19 mouse cellular contexts compared by ENCODE assay signal in genomic region chr4:114519966-114520365, GRCm38 (mm10).
DNase-seq lines count a peak whose midpoint lies in the region.
"Had no signal": no experiment of that assay in that cellular context is flagged by ENCODE, and none has a peak within 500 bp of the region (broad histone marks: within the 10 kb centered on the region; RNA-seq: fewer than 3 reads in every experiment).

No protein-coding gene starts in this region.

- H3K27ac ChIP-seq in heart, embryonic 10.5 days, result no peak overlapping the region

- peaks cover 66% of the 10 kb centered on the region for H3K27me3 ChIP-seq in heart, embryonic 10.5 days (ENCODE audit: insufficient read depth, poor library complexity, severe bottlenecking)
- H3K27me3 ChIP-seq: Patski had no signal

- DNase-seq in adrenal gland, adult 2 months, result peak; percentile 16
- no peak for DNase-seq in adrenal gland, postnatal 4 days (ENCODE audit: low spot score in 2 of 2)
- peak; percentile 62 for DNase-seq in heart, adult 11 months
- DNase-seq in heart, postnatal 36 days, result no peak
- DNase-seq in heart, embryonic 10.5 days (ENCODE audit: low spot score), result peak; percentile 68
- DNase-seq in heart, adult 8-10 months (ENCODE audit: low spot score), result no peak
- DNase-seq: adrenal gland, adult 8-10 months; adrenal gland, postnatal 10 days; adrenal gland, postnatal 14 days; adrenal gland, postnatal 25 days; adrenal gland, postnatal 36 days; B cell, adult 2 months; cerebellum, adult 11 months; cerebellum, adult 11-12 months; cerebellum, adult 18-20 months; cerebellum, adult 2 months; cerebellum, adult 8-10 months had no signal

- H3K9me3 ChIP-seq in heart, embryonic 10.5 days, result no peaks in the 10 kb centered on the region

- no peaks in the 10 kb centered on the region for H3K36me3 ChIP-seq in heart, embryonic 10.5 days
- H3K36me3 ChIP-seq: G1E had no signal

- intact Hi-C loops in heart, postnatal 36 days (cut with DNase I), result no loop called here

- H3K4me1 ChIP-seq in heart, embryonic 10.5 days, result peaks cover 19% of the 10 kb centered on the region

- H3K4me3 ChIP-seq in heart, embryonic 10.5 days, result no peak overlapping the region

- WGBS in heart, embryonic 10.5 days, result 74% methylated on average over 3 of the region's 3 CpGs

Comparison
In these comparisons a context has a peak if more than half of its experiments do, and no peak if none do; other contexts are left out.
1. DNase-seq: peak in adrenal gland, adult 2 months (single experiment), heart, adult 11 months (single experiment) and heart, embryonic 10.5 days (single experiment); none in adrenal gland, postnatal 4 days (0 of 2), heart, postnatal 36 days (0 of 2) and heart, adult 8-10 months (single experiment).